Mouse (Mus musculus): ENCODE results near the gene Gm37240.

Gm37240 gene

GRCm38 (mm10) chr3:85629895-85630510 lies 257.3 kb downstream of the Gm37240 start:
- DNase-seq, result no peak

DNA sequence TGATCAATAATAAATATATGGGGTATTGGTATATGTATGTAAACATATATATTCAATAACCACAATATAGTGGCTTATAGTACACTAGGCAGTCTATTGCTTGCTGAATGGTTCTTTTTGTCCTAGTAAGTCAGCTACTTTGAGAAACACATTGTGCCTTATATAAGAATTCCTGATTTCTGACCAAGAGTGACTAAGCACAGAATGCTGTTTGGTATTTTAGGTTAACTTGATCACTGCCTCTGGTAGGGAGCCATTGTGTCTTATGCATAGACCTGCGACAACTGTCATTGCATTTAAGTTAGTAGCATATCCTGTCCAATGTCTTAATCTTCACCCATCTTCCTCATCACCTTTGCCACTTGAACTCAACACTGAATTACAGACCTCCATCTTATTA lies 267.6 kb downstream of the Gm37240 start:
- DNase-seq, result no peak

DNA sequence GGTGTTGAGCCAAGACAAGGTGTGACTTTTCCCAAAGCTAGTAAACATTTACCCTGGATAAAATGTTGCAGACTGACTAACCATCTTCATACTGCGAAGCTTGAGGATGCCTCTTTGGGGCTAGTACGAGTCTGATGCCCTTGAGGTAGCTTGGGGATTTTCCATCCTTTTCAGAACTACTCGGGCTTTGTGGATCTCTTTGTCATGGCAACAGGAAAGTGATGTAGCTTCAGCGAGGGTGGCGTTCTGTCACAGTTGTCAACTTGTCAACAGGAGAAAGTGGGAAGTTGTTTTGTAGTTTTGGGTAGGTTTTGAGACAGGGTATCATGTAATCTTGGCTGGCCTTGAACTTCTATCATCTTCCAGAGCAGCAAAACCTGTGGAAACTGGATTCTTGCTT lies 268.0 kb downstream of the Gm37240 start:
- no peak for DNase-seq

DNA sequence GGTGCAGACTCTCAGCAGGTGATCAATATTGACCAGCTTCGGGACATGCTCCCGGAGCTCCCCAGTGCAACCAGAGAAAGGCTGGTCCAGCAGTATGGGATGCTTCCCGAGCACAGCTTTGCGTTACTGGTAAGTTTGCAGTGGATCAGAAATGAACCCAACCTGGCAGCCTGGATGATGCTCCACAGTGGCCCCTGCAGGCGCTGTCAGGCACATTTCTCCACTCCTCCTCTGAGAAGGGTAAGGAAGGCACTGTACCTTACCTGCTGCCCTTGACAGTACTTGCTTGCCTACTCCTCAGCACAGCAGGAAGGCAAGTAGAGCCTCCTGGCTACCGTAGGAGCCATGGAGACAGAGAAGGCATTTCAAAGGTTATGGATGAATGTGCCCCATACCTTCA lies 268.4 kb downstream of the Gm37240 start:
- DNase-seq, result peak; percentile 43

DNA sequence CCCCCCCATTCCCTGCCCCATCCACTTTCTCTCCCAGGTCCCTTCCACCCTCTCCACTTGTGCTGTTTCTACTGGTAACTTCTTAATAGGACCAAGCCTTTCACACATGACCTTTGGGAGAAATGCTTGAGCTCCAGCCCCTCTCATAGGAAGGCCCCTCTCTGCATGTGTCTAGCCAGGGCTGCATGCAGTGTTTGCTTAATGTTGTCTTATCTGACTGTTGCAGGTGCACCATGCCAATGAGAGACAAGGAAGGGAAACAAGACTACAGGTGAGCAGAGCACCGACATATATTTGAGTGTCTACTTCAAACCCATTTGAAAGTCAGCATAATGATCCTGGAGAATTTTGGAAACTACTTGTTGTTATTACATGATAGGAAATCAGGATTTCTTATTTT lies 270.9 kb downstream of the Gm37240 start:
- no peak for DNase-seq

GRCm38 (mm10) chr3:85607753-85608152 lies 279.6 kb downstream of the Gm37240 start:
- DNase-seq, result no peak

- no peak for DNase-seq
These were observed 280.4 kb downstream of the Gm37240 start for GRCm38 (mm10) chr3:85606912-85607311.

- DNase-seq, result no peak
These were observed 283.5 kb downstream of the Gm37240 start for GRCm38 (mm10) chr3:85603811-85604210.

DNA sequence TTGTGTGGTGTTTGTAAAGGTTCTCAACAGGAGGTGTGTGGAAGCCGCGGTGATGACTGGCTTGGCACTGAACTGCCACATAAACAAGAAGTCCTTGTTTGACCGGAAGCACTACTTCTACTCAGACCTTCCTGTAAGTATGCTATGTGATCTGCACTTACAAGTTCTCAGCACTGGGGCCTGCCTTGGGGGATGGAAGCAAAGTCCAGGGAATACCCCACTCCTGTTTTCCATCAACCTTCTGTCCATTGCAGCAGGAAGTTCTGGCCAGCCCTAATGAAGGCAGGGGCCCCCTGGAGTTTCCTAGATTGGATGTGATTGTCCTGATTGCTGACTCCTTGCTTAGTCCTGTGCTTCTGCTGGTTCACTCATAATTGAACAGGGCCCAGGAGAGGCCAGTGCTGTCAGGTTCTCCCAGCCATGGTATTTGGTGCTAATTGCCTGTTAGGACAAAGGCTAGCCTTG lies 285.4 kb downstream of the Gm37240 start:
- peak; percentile 68 for DNase-seq

- DNase-seq, result no peak
These were observed 287.8 kb downstream of the Gm37240 start for GRCm38 (mm10) chr3:85599526-85599925.

DNA sequence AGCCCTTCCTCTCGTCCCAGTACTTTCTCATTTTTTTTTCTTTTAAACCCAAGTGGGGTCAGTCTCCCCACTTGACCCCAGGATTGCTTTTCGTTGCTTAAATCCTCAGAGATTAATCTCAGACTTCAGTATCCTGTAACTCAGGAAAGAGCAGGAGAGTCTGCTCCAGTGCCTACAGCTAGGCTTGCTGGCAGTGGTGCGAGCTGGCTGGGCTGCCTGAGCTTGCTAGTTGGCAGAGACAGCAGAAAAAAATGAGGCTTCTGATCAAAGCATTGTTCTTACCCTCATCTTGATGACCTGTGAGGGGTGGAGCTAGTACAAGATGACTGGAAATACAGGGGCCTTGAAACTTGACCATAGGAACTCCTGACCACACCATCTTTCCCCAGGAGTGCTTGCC lies 292.9 kb downstream of the Gm37240 start:
- no peak for DNase-seq

DNA sequence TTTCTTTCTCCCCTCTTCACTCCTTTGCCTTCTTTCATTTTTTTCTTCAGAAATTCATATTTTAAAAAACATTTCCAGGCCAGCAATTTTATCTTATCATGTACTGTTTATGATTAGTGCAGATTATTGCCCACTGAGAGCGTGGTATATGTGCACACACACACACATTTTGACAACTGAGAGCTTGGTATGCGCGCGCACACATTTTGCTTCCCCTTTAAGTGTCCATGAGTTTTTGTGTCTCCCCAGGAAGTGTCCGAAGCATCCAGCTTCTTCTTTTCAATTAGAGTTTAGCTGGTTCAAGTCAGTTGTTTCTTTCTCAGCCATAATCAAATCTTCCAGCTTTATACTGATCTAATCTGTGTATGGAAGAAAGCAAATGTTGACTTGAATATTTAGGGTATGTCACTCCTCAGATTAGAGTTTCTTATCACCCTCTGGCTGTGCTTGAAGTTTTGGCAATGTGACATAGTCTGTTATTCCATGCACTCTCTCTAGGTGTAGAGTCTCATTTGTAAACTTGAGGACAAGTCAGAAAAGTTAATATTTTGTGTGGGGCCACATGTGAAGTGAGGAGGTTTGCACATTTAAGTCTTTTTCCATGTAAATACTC lies 294.6 kb downstream of the Gm37240 start:
- DNase-seq, result no peak

DNA sequence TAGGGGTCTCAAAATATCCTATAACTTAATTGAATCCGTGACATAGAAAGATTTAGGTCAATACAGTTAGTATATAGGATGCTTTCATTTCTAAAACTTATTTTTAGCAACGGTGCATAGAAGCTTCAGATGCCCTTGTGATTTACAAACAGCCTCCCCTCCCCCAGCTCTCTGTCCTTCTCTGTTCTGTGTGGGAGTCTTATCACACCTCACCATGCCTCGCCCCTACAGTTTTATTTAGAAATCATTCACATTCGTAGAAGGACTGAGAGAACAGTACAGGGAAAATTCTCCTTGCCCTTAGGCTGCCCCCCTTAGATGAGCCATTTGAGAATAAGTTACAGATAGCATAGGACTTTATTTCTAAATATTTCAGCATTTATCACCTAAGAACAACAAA lies 295.3 kb downstream of the Gm37240 start:
- DNase-seq, result no peak

DNA sequence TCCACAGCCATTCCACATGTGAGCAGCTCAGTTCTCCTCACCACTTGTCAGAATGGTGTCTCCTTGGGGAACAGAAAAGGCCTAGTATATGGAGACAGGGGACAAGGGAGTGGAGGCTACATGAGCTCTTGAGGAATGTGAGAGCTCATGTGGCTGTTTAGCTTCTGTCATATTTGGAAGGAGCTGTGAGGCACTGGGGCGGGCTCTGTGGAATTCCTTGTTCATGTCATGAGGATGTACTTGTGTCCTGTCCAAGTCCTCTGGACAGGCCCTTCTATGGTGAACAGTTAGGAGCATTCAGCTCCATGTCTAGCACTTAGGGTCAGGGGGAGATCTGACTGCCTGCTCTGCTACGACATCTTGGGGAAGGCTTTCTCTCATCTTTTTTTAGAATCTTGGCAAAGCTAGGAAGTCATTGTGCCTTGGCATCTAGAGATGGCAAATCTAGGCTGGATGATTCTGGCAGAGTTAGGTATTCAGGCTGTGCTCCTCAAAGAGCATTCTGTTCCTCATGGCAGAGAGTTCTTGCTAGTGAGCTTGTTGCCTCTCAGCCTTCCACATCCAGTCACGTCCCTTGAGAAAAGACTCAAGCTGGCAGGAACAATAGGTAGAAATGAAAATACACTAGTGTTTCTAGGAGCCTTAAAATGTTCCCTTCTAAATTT lies 297.1 kb downstream of the Gm37240 start:
- DNase-seq, result peak; percentile 58

- no peak for DNase-seq
These were observed 298.6 kb downstream of the Gm37240 start for GRCm38 (mm10) chr3:85588701-85589100.

- DNase-seq, result no peak
These were observed 302.4 kb downstream of the Gm37240 start for GRCm38 (mm10) chr3:85584966-85585365.

GRCm38 (mm10) chr3:85583194-85583593 lies 304.1 kb downstream of the Gm37240 start:
- no peak for DNase-seq

- peak; percentile 63 for DNase-seq
These were observed 304.6 kb downstream of the Gm37240 start for GRCm38 (mm10) chr3:85582726-85583125.

GRCm38 (mm10) chr3:85573864-85574830 lies 313.2 kb downstream of the Gm37240 start, which contains the start of gene Gatb:
Gatb (plus strand) TSS chr3:85574119.
- DNase-seq, result peak; percentile 99

- DNase-seq, result no peak
These were observed 314.0 kb downstream of the Gm37240 start for GRCm38 (mm10) chr3:85573216-85573863.

DNA sequence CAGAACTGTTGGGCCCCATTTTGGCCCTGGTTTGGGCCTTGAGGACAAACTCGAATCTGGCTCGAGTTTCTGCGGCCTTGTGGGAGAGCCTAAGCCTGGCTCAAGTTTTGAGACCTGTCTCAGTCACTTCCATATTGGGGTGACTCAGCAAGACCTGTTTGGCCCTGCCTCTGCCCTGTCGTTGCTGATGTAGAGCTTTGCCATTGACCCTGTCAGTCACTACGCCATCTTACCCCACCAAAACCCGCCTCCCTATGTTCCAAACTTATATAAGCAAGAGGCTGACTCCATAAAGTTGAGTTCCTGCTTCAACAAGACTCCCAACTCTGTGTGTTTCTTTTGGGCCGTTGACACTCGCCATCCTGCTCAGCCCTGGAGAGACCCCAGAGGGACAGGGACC lies 314.8 kb downstream of the Gm37240 start:
- peak; percentile 54 for DNase-seq

DNA sequence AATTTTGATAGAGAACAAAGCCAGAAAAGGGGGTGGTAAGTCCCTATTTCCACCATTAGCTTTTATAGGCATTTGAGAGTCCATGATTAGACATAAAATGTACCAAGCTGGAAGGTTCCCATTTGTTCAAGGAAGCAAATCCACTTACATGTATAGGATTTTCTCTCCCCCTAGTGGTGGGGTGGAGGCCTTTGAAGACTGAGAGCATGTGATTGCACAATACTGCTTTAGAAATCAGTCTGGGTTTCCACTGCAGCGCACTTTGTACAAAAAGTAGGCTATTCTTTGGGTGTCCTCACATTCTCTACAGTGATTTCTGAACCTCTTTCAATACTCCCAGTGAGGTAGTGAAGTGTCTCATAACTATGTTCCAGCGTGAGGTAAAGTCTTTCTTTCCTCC lies 316.0 kb downstream of the Gm37240 start:
- peak; percentile 68 for DNase-seq
